Comparison of ENCODE assay signal across 10 mouse cellular contexts in the genomic region with DNA sequence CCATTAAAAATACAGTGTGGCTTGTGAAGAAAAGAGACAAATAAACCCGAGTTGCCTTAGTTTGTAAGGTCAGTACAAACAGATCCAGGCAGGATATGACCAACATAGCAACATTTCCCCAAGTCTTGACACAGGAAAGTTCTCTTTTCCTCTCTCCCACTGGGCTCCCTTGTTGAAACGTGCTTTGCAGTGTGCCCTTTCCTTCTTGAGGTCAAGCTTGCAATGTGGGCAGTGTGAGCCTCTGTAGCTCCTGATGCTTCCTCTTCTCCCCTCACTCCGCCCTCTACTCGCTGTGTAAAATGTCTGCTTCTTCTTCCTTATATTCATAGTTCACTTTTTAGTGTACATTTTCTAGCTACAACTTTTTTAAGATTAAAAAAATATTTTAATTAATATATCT. TPM values are rescaled to one million over a fixed set of nuclear protein-coding genes. Genes with fewer than 3 reads are reported as not detected.
A peak's percentile ranks its signal among the peaks of the same experiment; 100 is the strongest.
DNase-seq lines count a peak whose midpoint lies in the region; ATAC-seq and TF ChIP-seq lines count a peak whose summit lies in the region.
"Had no signal": no experiment of that assay in that cellular context is flagged by ENCODE, and none has a peak within 500 bp of the region (broad histone marks: within the 10 kb centered on the region; RNA-seq: fewer than 3 reads in every experiment).

No protein-coding gene starts in this region.

- peak; percentile 75 to 85 for ATAC-seq in hematopoietic stem cell, adult 5-6 weeks (replicated peaks in 1 of 2; ENCODE audit: insufficient read depth in 1 of 2, low FRiP score in 2 of 2, low TSS enrichment in 1 of 2, low read depth in 1 of 2, poor library complexity in 2 of 2, severe bottlenecking in 2 of 2)
- ATAC-seq in midbrain, embryonic 15.5 days (replicated peaks) = no peak
- no peak for ATAC-seq in hindbrain, postnatal 0 days
- ATAC-seq: intestine, postnatal 0 days; midbrain, embryonic 16.5 days had no signal

- H3K9me3 ChIP-seq in midbrain, embryonic 15.5 days = no peaks in the 10 kb centered on the region
- no peaks in the 10 kb centered on the region for H3K9me3 ChIP-seq in hindbrain, postnatal 0 days (ENCODE audit: low read length)

- no peak overlapping the region for H3K4me3 ChIP-seq in midbrain, embryonic 15.5 days
- H3K4me3 ChIP-seq in hindbrain, postnatal 0 days (ENCODE audit: low read length) = no peak overlapping the region

- H3K27me3 ChIP-seq in midbrain, embryonic 15.5 days (replicated peaks) = no peaks in the 10 kb centered on the region
- H3K27me3 ChIP-seq in hindbrain, postnatal 0 days (ENCODE audit: insufficient read depth, low read length) = no peaks in the 10 kb centered on the region

- no peak overlapping the region for H3K4me2 ChIP-seq in midbrain, embryonic 15.5 days
- H3K4me2 ChIP-seq in hindbrain, postnatal 0 days (ENCODE audit: low read depth, low read length) = no peak overlapping the region

- TF ChIP-seq CTCF in hindbrain, postnatal 0 days (IDR thresholded peaks at IDR 0.05; ENCODE audit: low read depth) = no peak

- no peaks in the 10 kb centered on the region for H3K4me1 ChIP-seq in midbrain, embryonic 15.5 days
- no peaks in the 10 kb centered on the region for H3K4me1 ChIP-seq in hindbrain, postnatal 0 days (ENCODE audit: insufficient read depth, low read length)

- no peaks in the 10 kb centered on the region for H3K36me3 ChIP-seq in midbrain, embryonic 15.5 days (replicated peaks)
- H3K36me3 ChIP-seq in hindbrain, postnatal 0 days (ENCODE audit: insufficient read depth, low read length) = no peaks in the 10 kb centered on the region

- peak; percentile 3 for DNase-seq in adrenal gland, postnatal 10 days
- no peak for DNase-seq in adrenal gland, adult 2 months
- DNase-seq in adipocyte (ENCODE audit: low spot score) = peak; percentile 7
- peak; percentile 2 for DNase-seq in lung, postnatal 14 days
- DNase-seq in layer of hippocampus, adult 9-10 months (ENCODE audit: low spot score) = no peak
- DNase-seq in hindbrain, postnatal 0 days (ENCODE audit: low spot score) = no peak

- no peak overlapping the region for H3K9ac ChIP-seq in midbrain, embryonic 15.5 days
- no peak overlapping the region for H3K9ac ChIP-seq in hindbrain, postnatal 0 days (replicated peaks; ENCODE audit: low read length)

- 64% methylated on average over 4 of the region's 4 CpGs for WGBS in midbrain, embryonic 15.5 days
- WGBS in hindbrain, postnatal 0 days = 69% methylated on average over 4 of the region's 4 CpGs

- H3K27ac ChIP-seq in midbrain, embryonic 15.5 days = no peak overlapping the region
- H3K27ac ChIP-seq in hindbrain, postnatal 0 days = no peak overlapping the region

RNA-seq across cellular contexts. Expression of a gene that starts 5.1 kb away (rescaled TPM):
- total RNA-seq in adrenal gland, postnatal 10 days (2021) = under 1 TPM; 0.51 to 0.54 TPM
- total RNA-seq in adrenal gland, adult 2 months (2021) = under 1 TPM; 0.26 to 0.41 TPM
- not detected in 2 replicates for polyA plus RNA-seq in adrenal gland, adult 2 months (2012; rRNA removed)
- total RNA-seq in hematopoietic stem cell, adult 5-6 weeks (2017) = 0.60 and 1.3 TPM in 2 replicates
- polyA plus RNA-seq in midbrain, embryonic 15.5 days (2015; fragmentation: Nextera tagmentation; extraction: Ambion mirVana) = 0.05 and 0.10 TPM in 2 replicates
- total RNA-seq in hindbrain, postnatal 0 days (2014; rRNA removed) = 0.07 TPM in 1 of 2 replicates, not detected in the other
- 0.05 TPM in 1 of 2 replicates, not detected in the other for polyA plus RNA-seq in hindbrain, postnatal 0 days (2015; fragmentation: Nextera tagmentation; extraction: Ambion mirVana)

Comparison
In these comparisons a context has a peak if more than half of its experiments do, and no peak if none do; other contexts are left out.
1. DNase-seq: peak in adrenal gland, postnatal 10 days (single experiment), adipocyte (single experiment) and lung, postnatal 14 days (single experiment); none in adrenal gland, adult 2 months (single experiment), layer of hippocampus, adult 9-10 months (single experiment) and hindbrain, postnatal 0 days (single experiment).
2. ATAC-seq: peak in hematopoietic stem cell, adult 5-6 weeks (2 of 2); none in midbrain, embryonic 15.5 days (single experiment) and hindbrain, postnatal 0 days (single experiment).